Mouse (Mus musculus): ENCODE results near the gene Pibf1.

GRCm38 (mm10) chr14:99163051-99163450 is 63.8 kb downstream of the Pibf1 start:
- TF ChIP-seq CTCF (IDR thresholded peaks at IDR 0.05) (no peak), POLR2A (IDR thresholded peaks at IDR 0.05; ENCODE audit: insufficient read depth, low read depth, low read length) (no peak), EP300 (IDR thresholded peaks at IDR 0.05; ENCODE audit: insufficient read depth, low read depth, low read length) (no peak)

Data from heart, adult 2 months (tissue).